Comparison of ENCODE assay signal across 8 mouse cellular contexts in genomic region chr11:120240206-120240605, GRCm38 (mm10). TPM values are rescaled to one million over a fixed set of nuclear protein-coding genes. Genes with fewer than 3 reads are reported as not detected.
A peak's percentile ranks its signal among the peaks of the same experiment; 100 is the strongest.
DNase-seq lines count a peak whose midpoint lies in the region; ATAC-seq and TF ChIP-seq lines count a peak whose summit lies in the region.

No protein-coding gene starts in this region.

- no peak overlapping the region for H3K4me2 ChIP-seq in CH12.LX (ENCODE audit: insufficient read depth, low read depth, poor library complexity, severe bottlenecking)
- H3K4me2 ChIP-seq in forebrain, embryonic 15.5 days (replicated peaks) = peak overlapping the region; percentile 93

- peaks cover 26% of the 10 kb centered on the region for H3K9me3 ChIP-seq in CH12.LX (replicated peaks; ENCODE audit: low read length)
- H3K9me3 ChIP-seq in forebrain, embryonic 15.5 days = no peaks in the 10 kb centered on the region

- ATAC-seq in forebrain, embryonic 15.5 days (replicated peaks) = peak; percentile 42

- no peak overlapping the region for H3K27ac ChIP-seq in CH12.LX (ENCODE audit: insufficient read depth, low read depth)
- H3K27ac ChIP-seq in forebrain, embryonic 15.5 days (replicated peaks) = peak overlapping the region; percentile 74

- H3K27me3 ChIP-seq in CH12.LX (replicated peaks) = peaks cover 55% of the 10 kb centered on the region
- H3K27me3 ChIP-seq in forebrain, embryonic 15.5 days = no peaks in the 10 kb centered on the region

- intact Hi-C loops in heart, postnatal 10 days (cut with DNase I) = loop anchor here (2.0 kb wide), 2 partner anchors 15 to 23 kb away; no protein-coding TSS in a partner anchor

- no peaks in the 10 kb centered on the region for H3K79me2 ChIP-seq in CH12.LX (replicated peaks; ENCODE audit: control insufficient read depth, extremely low read depth, insufficient read depth, poor library complexity, severe bottlenecking)

- WGBS in forebrain, embryonic 15.5 days = under 1% methylated on average over 10 of the region's 10 CpGs
- WGBS in lung, adult 2 months = 16% methylated on average over 10 of the region's 10 CpGs

- DNase-seq in CH12.LX (ENCODE audit: extremely low read depth) = no peak
- peak; percentile 74 to 90 for DNase-seq in adrenal gland, postnatal 36 days
- peak; percentile 88 to 90 for DNase-seq in heart, postnatal 10 days
- peak; percentile 93 for DNase-seq in kidney, postnatal 36 days
- no peak for DNase-seq in lung, adult 2 months
- peak; percentile 46 to 76 for DNase-seq in right cerebral cortex, adult 2 months (ENCODE audit: low spot score in 2 of 2)
- no peak for DNase-seq in urinary bladder, postnatal 10 days (ENCODE audit: low spot score)

- no peak overlapping the region for H3K9ac ChIP-seq in CH12.LX (ENCODE audit: insufficient read depth, low read depth)
- peak overlapping the region; percentile 98 for H3K9ac ChIP-seq in forebrain, embryonic 15.5 days (replicated peaks)

- H3K4me3 ChIP-seq in CH12.LX (replicated peaks in 1 of 3; ENCODE audit: low read depth in 2 of 3, low read length in 2 of 3, poor library complexity in 1 of 3) = no peak overlapping the region
- H3K4me3 ChIP-seq in forebrain, embryonic 15.5 days = peak overlapping the region; percentile 91
- peak overlapping the region; percentile 24 for H3K4me3 ChIP-seq in lung, adult 2 months (replicated peaks; ENCODE audit: extremely low read depth, low read depth, low read length)

- no peak for TF ChIP-seq POLR2A in CH12.LX (IDR thresholded peaks at IDR 0.05; ENCODE audit: low read depth, low read length)
- TF ChIP-seq POLR2A in lung, adult 2 months (IDR thresholded peaks at IDR 0.05; ENCODE audit: borderline replicate concordance, extremely low read depth, low read depth, low read length) = 0 out of 2 replicates have a peak, but pooled peaks have one; percentile 8

- H3K36me3 ChIP-seq in CH12.LX (replicated peaks in 1 of 2; ENCODE audit: control insufficient read depth in 1 of 2, insufficient read depth in 1 of 2, low read length in 1 of 2) = no peaks in the 10 kb centered on the region
- no peaks in the 10 kb centered on the region for H3K36me3 ChIP-seq in forebrain, embryonic 15.5 days

- TF ChIP-seq RAD21 in CH12.LX (IDR thresholded peaks at IDR 0.05; ENCODE audit: low read depth, low read length) = peak; percentile 7

- no peaks in the 10 kb centered on the region for H3K4me1 ChIP-seq in CH12.LX (ENCODE audit: control insufficient read depth in 1 of 2, insufficient read depth in 2 of 2)
- H3K4me1 ChIP-seq in forebrain, embryonic 15.5 days = peaks cover 63% of the 10 kb centered on the region
- H3K4me1 ChIP-seq in lung, adult 2 months (ENCODE audit: control insufficient read depth, insufficient read depth, low read length) = peaks cover 17% of the 10 kb centered on the region

- peak in 1 of 2 experiments; percentile 25; a peak in 1 of 4 replicates for TF ChIP-seq CTCF in CH12.LX (conservative IDR thresholded peaks at IDR 0.05 in 1 of 2, IDR thresholded peaks at IDR 0.05 in 1 of 2; ENCODE audit: low read depth in 2 of 2, low read length in 2 of 2)
- no peak for TF ChIP-seq CTCF in lung, adult 2 months (IDR thresholded peaks at IDR 0.05; ENCODE audit: insufficient read depth, low read length)

- no peak for TF ChIP-seq EP300 in CH12.LX (IDR thresholded peaks at IDR 0.05; ENCODE audit: low read length)

- dilution Hi-C loops in CH12.LX (cut with MboI; ENCODE audit: extremely low pct_ligation_motif_present, extremely low pct_unique_long_range_greater_than_20kb, low sequenced_read_pairs) = no loop called here

- in situ Hi-C loops in CH12.LX (cut with MboI; ENCODE audit: low pct_ligation_motif_present, low pct_unique_long_range_greater_than_20kb, low sequenced_read_pairs) = no loop called here

TF ChIP-seq in CH12.LX, 34 proteins besides CTCF, POLR2A, EP300 and RAD21:
- no peak for TF ChIP-seq CHD1 (IDR thresholded peaks at IDR 0.05; ENCODE audit: low read depth, low read length)
- TF ChIP-seq ELF1 (IDR thresholded peaks at IDR 0.05; ENCODE audit: low read depth, low read length) = no peak

RNA-seq across cellular contexts. Expression of gene Bahcc1, which starts 7.5 kb away (rescaled TPM):
- 0.04 TPM in 2 replicates for total RNA-seq in CH12.LX (2012; rRNA removed)
- total RNA-seq in CH12.LX (2014; rRNA removed) = not detected in 2 replicates
- polyA plus RNA-seq in CH12.LX (2012; ENCODE audit: insufficient read length, low read depth) = not detected in 2 replicates
- total RNA-seq in adrenal gland, postnatal 36 days (2021) = 10 to 100 TPM; 17.5 TPM
- polyA plus RNA-seq in forebrain, embryonic 15.5 days (2015; fragmentation: Nextera tagmentation; extraction: Ambion mirVana) = 15.4 and 16.1 TPM in 2 replicates
- 10 to 100 TPM in 1 of 2 experiments, 1 to 10 TPM in 1; 8.8 to 14.1 TPM for total RNA-seq in heart, postnatal 10 days (2021)
- polyA plus RNA-seq in lung, adult 2 months (2012; rRNA removed) = 10.8 and 12.4 TPM in 2 replicates

Comparison
In these comparisons a context has a peak if more than half of its experiments do, and no peak if none do; other contexts are left out.
1. DNase-seq: peak in adrenal gland, postnatal 36 days (2 of 2), heart, postnatal 10 days (2 of 2), kidney, postnatal 36 days (2 of 2) and right cerebral cortex, adult 2 months (2 of 2); none in CH12.LX (single experiment), lung, adult 2 months (single experiment) and urinary bladder, postnatal 10 days (single experiment).
2. H3K4me3 ChIP-seq: peak in forebrain, embryonic 15.5 days (single experiment) and lung, adult 2 months (single experiment); none in CH12.LX (0 of 3).
3. RNA of gene Bahcc1, which starts 7.5 kb away (total RNA-seq): 17.5 TPM in adrenal gland, postnatal 36 days and 8.8 to 14.1 TPM in heart, postnatal 10 days; 0.04 TPM in CH12.LX; every median in the first group is over 4 times any median in the second.